Mouse (Mus musculus): Measurements from ENCODE around the gene Spata31d1c. TPM values are rescaled to one million over a fixed set of nuclear protein-coding genes. Genes with fewer than 3 reads are reported as not detected.

Gene Spata31d1c
- total and polyA plus RNA-seq, 2 experiments = not detected

- Histone ChIP-seq H3K9ac (ENCODE audit: low read depth, low read length) (no peak overlapping the region), H3K36me3 (ENCODE audit: control insufficient read depth, insufficient read depth, low read length) (no peaks in the 10 kb centered on the region), H3K79me2 (ENCODE audit: control insufficient read depth, insufficient read depth, low read length) (no peaks in the 10 kb centered on the region), H3K27me3 (ENCODE audit: control insufficient read depth, insufficient read depth, low read length) (no peaks in the 10 kb centered on the region), H3K4me1 (ENCODE audit: control insufficient read depth, insufficient read depth, low read length) (no peaks in the 10 kb centered on the region), H3K27ac (replicated peaks; ENCODE audit: insufficient read depth, low read depth, low read length) (no peak overlapping the region), H3K4me3 (ENCODE audit: insufficient read depth, low read depth, low read length) (no peak overlapping the region)
- WGBS = 69% methylated on average over 4 of the region's 4 CpGs
- DNase-seq (ENCODE audit: extremely low read depth, low read depth, low spot score) = peak; percentile 23
- no peak for TF ChIP-seq CTCF (IDR thresholded peaks at IDR 0.05; ENCODE audit: low read depth, low read length)
- no peak for TF ChIP-seq POLR2A (IDR thresholded peaks at IDR 0.05; ENCODE audit: extremely low read depth, insufficient read depth, low read length)
Observed at GRCm38 (mm10) chr13:65035057-65035456, 2.2 kb downstream of the Spata31d1c start.

- no peaks in the 10 kb centered on the region for H3K79me2 ChIP-seq (ENCODE audit: control insufficient read depth, insufficient read depth, low read length)
- WGBS = 90% methylated on average over 9 of the region's 9 CpGs
- no peak within 1 kb of the TSS for H3K9ac ChIP-seq (ENCODE audit: low read depth, low read length)
- no peaks in the 10 kb centered on the region for H3K36me3 ChIP-seq (ENCODE audit: control insufficient read depth, insufficient read depth, low read length)
- no peak within 1 kb of the TSS for H3K27ac ChIP-seq (replicated peaks; ENCODE audit: insufficient read depth, low read depth, low read length)
- no peaks in the 10 kb centered on the region for H3K27me3 ChIP-seq (ENCODE audit: control insufficient read depth, insufficient read depth, low read length)
- H3K4me1 ChIP-seq (ENCODE audit: control insufficient read depth, insufficient read depth, low read length) = no peaks in the 10 kb centered on the region
- TF ChIP-seq POLR2A (IDR thresholded peaks at IDR 0.05; ENCODE audit: extremely low read depth, insufficient read depth, low read length) = no peak
- TF ChIP-seq CTCF (IDR thresholded peaks at IDR 0.05; ENCODE audit: low read depth, low read length) = no peak
- DNase-seq (ENCODE audit: extremely low read depth, low read depth, low spot score) = no peak
- H3K4me3 ChIP-seq (ENCODE audit: insufficient read depth, low read depth, low read length) = no peak within 1 kb of the TSS
Observed at GRCm38 (mm10) chr13:65052660-65053059, 19.8 kb downstream of the Spata31d1c start, which contains the start of gene Prss47. Gene Prss47 (minus strand): TSS chr13:65052760.

- Histone ChIP-seq H3K4me3 (ENCODE audit: insufficient read depth, low read depth, low read length) (no peak overlapping the region), H3K79me2 (ENCODE audit: control insufficient read depth, insufficient read depth, low read length) (no peaks in the 10 kb centered on the region), H3K4me1 (ENCODE audit: control insufficient read depth, insufficient read depth, low read length) (no peaks in the 10 kb centered on the region), H3K27ac (replicated peaks; ENCODE audit: insufficient read depth, low read depth, low read length) (no peak overlapping the region), H3K27me3 (ENCODE audit: control insufficient read depth, insufficient read depth, low read length) (no peaks in the 10 kb centered on the region), H3K36me3 (ENCODE audit: control insufficient read depth, insufficient read depth, low read length) (peaks cover 26% of the 10 kb centered on the region), H3K9ac (ENCODE audit: low read depth, low read length) (no peak overlapping the region)
- 78% methylated on average over 2 of the region's 2 CpGs for WGBS
- DNase-seq (ENCODE audit: extremely low read depth, low read depth, low spot score) = no peak
- TF ChIP-seq POLR2A (IDR thresholded peaks at IDR 0.05; ENCODE audit: extremely low read depth, insufficient read depth, low read length) (no peak), CTCF (IDR thresholded peaks at IDR 0.05; ENCODE audit: low read depth, low read length) (no peak)
Observed at GRCm38 (mm10) chr13:65069969-65070368, 37.1 kb downstream of the Spata31d1c start.

Other genes starting within 250 kb of the Spata31d1c start
- gene Cntnap3, start 129.1 kb upstream of the Spata31d1c start, total RNA-seq (2014; rRNA removed) = not detected in 2 replicates
- 0.05 TPM in 1 of 2 replicates, not detected in the other for gene Cntnap3, start 129.1 kb upstream of the Spata31d1c start, polyA plus RNA-seq (2012; rRNA removed)
- gene Spata31, start 115.7 kb upstream of the Spata31d1c start, total RNA-seq (2014; rRNA removed) = not detected in 2 replicates
- gene Spata31, start 115.7 kb upstream of the Spata31d1c start, polyA plus RNA-seq (2012; rRNA removed) = not detected in 2 replicates
- not detected in 2 replicates for gene Prss47, start 19.7 kb downstream of the Spata31d1c start, total RNA-seq (2014; rRNA removed)
- gene Prss47, start 19.7 kb downstream of the Spata31d1c start, polyA plus RNA-seq (2012; rRNA removed) = not detected in 2 replicates
- 29.2 and 35.0 TPM in 2 replicates for gene Mfsd14b, start 79.9 kb downstream of the Spata31d1c start, total RNA-seq (2014; rRNA removed)
- gene Mfsd14b, start 79.9 kb downstream of the Spata31d1c start, polyA plus RNA-seq (2012; rRNA removed) = 10.0 and 11.8 TPM in 2 replicates
- gene Olfr465-ps1, start 105.0 kb downstream of the Spata31d1c start, total RNA-seq (2014; rRNA removed) = not detected in 2 replicates
- not detected in 2 replicates for gene Olfr465-ps1, start 105.0 kb downstream of the Spata31d1c start, polyA plus RNA-seq (2012; rRNA removed)
- gene Olfr466, start 117.2 kb downstream of the Spata31d1c start, total RNA-seq (2014; rRNA removed) = not detected in 2 replicates
- not detected in 2 replicates for gene Olfr466, start 117.2 kb downstream of the Spata31d1c start, polyA plus RNA-seq (2012; rRNA removed)
- gene Nlrp4f, start 172.9 kb downstream of the Spata31d1c start, total RNA-seq (2014; rRNA removed) = not detected in 2 replicates
- not detected in 2 replicates for gene Nlrp4f, start 172.9 kb downstream of the Spata31d1c start, polyA plus RNA-seq (2012; rRNA removed)
- gene Gm10775, start 226.5 kb downstream of the Spata31d1c start, total RNA-seq (2014; rRNA removed) = not detected in 2 replicates
- not detected in 2 replicates for gene Gm10775, start 226.5 kb downstream of the Spata31d1c start, polyA plus RNA-seq (2012; rRNA removed)
- 17.0 and 18.7 TPM in 2 replicates for gene Zfp369, start 245.8 kb downstream of the Spata31d1c start, total RNA-seq (2014; rRNA removed)
- gene Zfp369, start 245.8 kb downstream of the Spata31d1c start, polyA plus RNA-seq (2012; rRNA removed) = 8.9 and 10.9 TPM in 2 replicates